27 mouse cellular contexts compared by ENCODE assay signal in the genomic region with DNA sequence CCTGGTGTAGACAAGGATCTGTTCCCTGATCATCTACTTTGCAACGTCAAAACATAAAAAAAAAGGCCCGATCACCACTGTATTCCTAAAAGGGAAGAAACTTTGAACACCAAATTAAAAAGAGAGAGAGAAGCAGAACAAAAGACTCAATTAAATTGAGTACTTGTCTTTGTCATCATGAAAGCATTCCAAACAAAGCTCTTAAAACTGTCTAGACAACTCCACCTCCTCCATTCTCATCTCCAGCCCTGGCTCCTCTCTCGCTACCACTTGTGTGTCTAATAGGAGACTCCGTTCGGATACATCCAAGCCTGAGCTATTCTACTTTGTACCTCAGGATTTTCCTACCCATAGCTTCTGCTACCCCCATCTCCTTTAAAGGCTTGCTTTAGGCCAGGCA.
"Had no signal": no experiment of that assay in that cellular context is flagged by ENCODE, and none has a peak within 500 bp of the region (broad histone marks: within the 10 kb centered on the region; RNA-seq: fewer than 3 reads in every experiment).

No protein-coding gene starts in this region.

- H3K36me3 ChIP-seq: embryonic facial prominence, embryonic 10.5 days; embryonic facial prominence, embryonic 12.5 days; embryonic facial prominence, embryonic 13.5 days; embryonic facial prominence, embryonic 15.5 days; forebrain, embryonic 10.5 days; forebrain, embryonic 12.5 days; forebrain, embryonic 15.5 days; heart, embryonic 10.5 days had no signal

- H3K9me3 ChIP-seq: embryonic facial prominence, embryonic 10.5 days; embryonic facial prominence, embryonic 12.5 days; embryonic facial prominence, embryonic 15.5 days; forebrain, embryonic 10.5 days; forebrain, embryonic 12.5 days; forebrain, embryonic 13.5 days; forebrain, embryonic 15.5 days; heart, embryonic 10.5 days had no signal

- H3K4me3 ChIP-seq: embryonic facial prominence, embryonic 10.5 days; embryonic facial prominence, embryonic 12.5 days; embryonic facial prominence, embryonic 13.5 days; embryonic facial prominence, embryonic 15.5 days; erythroblast, embryonic 14.5 days; forebrain, embryonic 10.5 days; forebrain, embryonic 12.5 days; forebrain, embryonic 13.5 days; forebrain, embryonic 15.5 days; gastrocnemius, adult 2 months; heart, adult 2 months; heart, embryonic 10.5 days had no signal

- H3K27ac ChIP-seq: embryonic facial prominence, embryonic 10.5 days; embryonic facial prominence, embryonic 12.5 days; embryonic facial prominence, embryonic 13.5 days; embryonic facial prominence, embryonic 15.5 days; forebrain, embryonic 10.5 days; forebrain, embryonic 12.5 days; forebrain, embryonic 13.5 days; forebrain, embryonic 15.5 days; gastrocnemius, adult 2 months; heart, adult 2 months; heart, embryonic 10.5 days had no signal

- DNase-seq: cerebellum, adult 9-11 months; cerebellum, postnatal 10 days; cerebellum, postnatal 14 days; cerebellum, postnatal 25 days; cerebellum, postnatal 36 days; embryo, embryonic 11 days; gastrocnemius, adult 2 months; gastrocnemius, postnatal 10 days; gastrocnemius, postnatal 14 days; gastrocnemius, postnatal 25 days; gastrocnemius, postnatal 36 days; heart, adult 11 months; heart, adult 18-20 months; heart, adult 2 months had no signal

- H3K9ac ChIP-seq: embryonic facial prominence, embryonic 12.5 days; embryonic facial prominence, embryonic 13.5 days; embryonic facial prominence, embryonic 15.5 days; forebrain, embryonic 12.5 days; forebrain, embryonic 13.5 days; forebrain, embryonic 15.5 days had no signal

- H3K4me1 ChIP-seq: embryonic facial prominence, embryonic 10.5 days; embryonic facial prominence, embryonic 12.5 days; embryonic facial prominence, embryonic 13.5 days; embryonic facial prominence, embryonic 15.5 days; forebrain, embryonic 10.5 days; forebrain, embryonic 12.5 days; forebrain, embryonic 13.5 days; forebrain, embryonic 15.5 days had no signal

- ATAC-seq: forebrain, embryonic 13.5 days; forebrain, embryonic 14.5 days; forebrain, embryonic 15.5 days; forebrain, embryonic 16.5 days had no signal

- H3K27me3 ChIP-seq: embryonic facial prominence, embryonic 12.5 days; embryonic facial prominence, embryonic 13.5 days; embryonic facial prominence, embryonic 15.5 days; forebrain, embryonic 12.5 days; forebrain, embryonic 13.5 days; forebrain, embryonic 15.5 days had no signal

- H3K4me2 ChIP-seq: embryonic facial prominence, embryonic 12.5 days; embryonic facial prominence, embryonic 13.5 days; embryonic facial prominence, embryonic 15.5 days; forebrain, embryonic 12.5 days; forebrain, embryonic 13.5 days; forebrain, embryonic 15.5 days; heart, embryonic 11.5 days had no signal
